Mouse (Mus musculus) MEL (cell line): ENCODE measurements at regions not wholly inside any gene's neighbourhood (a gene's known extent, or its start where the extent isn't known, plus 50 kb on each side); places are given as distances from the start of the nearest gene placed in this dataset.

Experiments
- CHD2 ChIP-seq: IDR thresholded peaks from 2 replicates; pipeline ENCODE4 v1.6.1; 2011; ENCODE audit warnings: low read length, improper control_type of control experiment
- CTCF ChIP-seq, 3 experiments: IDR thresholded peaks in 2 of 3; conservative IDR thresholded peaks in 1 of 3; 2 replicates each; pipeline ENCODE4 v1.5.1; 2011 to 2012; ENCODE audit warnings: low read length in 3 of 3, low read depth in 2 of 3, mild to moderate bottlenecking in 2 of 3, improper control_type of control experiment in 1 of 3, inconsistent platforms in 1 of 3, mixed read lengths in 1 of 3, moderate library complexity in 1 of 3; ENCODE audit not compliant: control insufficient read depth in 1 of 3, insufficient read depth in 1 of 3, poor library complexity in 1 of 3, severe bottlenecking in 1 of 3
- GATA1 ChIP-seq: IDR thresholded peaks from 2 replicates; pipeline ENCODE4 v1.6.1; 2011; ENCODE audit warnings: low read depth, low read length, improper control_type of control experiment
- MEF2A ChIP-seq: IDR thresholded peaks from 2 replicates; pipeline ENCODE4 v1.6.1; 2014; ENCODE audit warnings: low read depth, mild to moderate bottlenecking, inconsistent platforms, low read length, improper control_type of control experiment; ENCODE audit not compliant: poor library complexity, insufficient replicate concordance, severe bottlenecking; ENCODE audit errors: extremely low read depth
- MXI1 ChIP-seq: IDR thresholded peaks from 2 replicates; pipeline ENCODE4 v1.6.1; 2011; ENCODE audit warnings: mild to moderate bottlenecking, low read depth, low read length, improper control_type of control experiment
- MYC ChIP-seq: IDR thresholded peaks from 2 replicates; pipeline ENCODE4 v1.6.1; 2011; ENCODE audit warnings: low read depth, mild to moderate bottlenecking, low read length, improper control_type of control experiment, moderate library complexity
- POLR2AphosphoS5 ChIP-seq: IDR thresholded peaks from 2 replicates; pipeline ENCODE4 v1.6.1; 2012; ENCODE audit warnings: low read depth, borderline replicate concordance, mild to moderate bottlenecking, inconsistent platforms, low read length, moderate library complexity, mixed read lengths
- RAD21 ChIP-seq: IDR thresholded peaks from 2 replicates; pipeline ENCODE4 v1.6.1; 2011; ENCODE audit warnings: mild to moderate bottlenecking, low read depth, low read length, improper control_type of control experiment
- TAL1 ChIP-seq: IDR thresholded peaks from 2 replicates; pipeline ENCODE4 v1.6.1; 2012; ENCODE audit warnings: mild to moderate bottlenecking, inconsistent platforms, low read length, moderate library complexity, mixed read lengths
- ZC3H11A ChIP-seq: IDR thresholded peaks from 2 replicates; pipeline ENCODE4 v1.6.1; 2012; ENCODE audit warnings: low read depth, mild to moderate bottlenecking, inconsistent platforms, low read length, improper control_type of control experiment
- ZKSCAN1 ChIP-seq: IDR thresholded peaks from 2 replicates; pipeline ENCODE4 v1.6.1; 2012; ENCODE audit warnings: low read depth, mild to moderate bottlenecking, inconsistent platforms, low read length, improper control_type of control experiment, moderate library complexity

- TF ChIP-seq CTCF (IDR thresholded peaks at IDR 0.05 in 2 of 3, conservative IDR thresholded peaks at IDR 0.05 in 1 of 3; ENCODE audit: control insufficient read depth in 1 of 3, insufficient read depth in 1 of 3, low read depth in 2 of 3, low read length in 3 of 3, poor library complexity in 1 of 3, severe bottlenecking in 1 of 3) (no peak), ZKSCAN1 (no peak), MXI1 (no peak), POLR2AphosphoS5 (no peak), TAL1 (no peak), MYC (no peak), RAD21 (no peak), MEF2A (no peak), GATA1 (no peak), ZC3H11A (no peak), CHD2 (no peak)
These were observed 272.6 kb upstream of the Nr4a3 start for GRCm38 (mm10) chr4:47772230-47772920.
